Comparison of ENCODE assay signal across 8 mouse cellular contexts in genomic region chr2:38378849-38379545, GRCm38 (mm10). TPM values are rescaled to one million over a fixed set of nuclear protein-coding genes. Genes with fewer than 3 reads are reported as not detected.
A peak's percentile ranks its signal among the peaks of the same experiment; 100 is the strongest.
DNase-seq lines count a peak whose midpoint lies in the region; ATAC-seq and TF ChIP-seq lines count a peak whose summit lies in the region.
"Had no signal": no experiment of that assay in that cellular context is flagged by ENCODE, and none has a peak within 500 bp of the region (broad histone marks: within the 10 kb centered on the region; RNA-seq: fewer than 3 reads in every experiment).

No protein-coding gene starts in this region.

- peak; percentile 23 for ATAC-seq in granulocyte monocyte progenitor cell, adult 5-6 weeks (replicated peaks; ENCODE audit: poor library complexity, severe bottlenecking)
- no peak for ATAC-seq in midbrain, embryonic 11.5 days (ENCODE audit: low FRiP score)

- peak overlapping the region; percentile 45 for H3K4me3 ChIP-seq in left cerebral cortex, adult 2 months
- H3K4me3 ChIP-seq in midbrain, embryonic 11.5 days (ENCODE audit: low read depth, low read length) = peak overlapping the region; percentile 9; the same call in 1 of the 2 replicates
- H3K4me3 ChIP-seq: myocyte had no signal

- peak overlapping the region; percentile 31 for H3K4me2 ChIP-seq in midbrain, embryonic 11.5 days

- intact Hi-C loops in left cerebral cortex, adult 2 months (cut with DNase I) = loop anchor here (5.0 kb wide), 1 partner anchor 562 kb away; no protein-coding TSS in a partner anchor

- peak in 1 of 2 experiments; percentile 43 for DNase-seq in left cerebral cortex, adult 2 months (ENCODE audit: extremely low spot score in 1 of 2, low spot score in 2 of 2)
- DNase-seq in left cerebral cortex, adult 8-10 months (ENCODE audit: low spot score in 2 of 2) = no peak
- peak; percentile 86 for DNase-seq in cerebellum, adult 9-10 months
- DNase-seq in midbrain, embryonic 11.5 days (ENCODE audit: low spot score, missing footprints) = no peak
- DNase-seq in thymus, postnatal 10 days (ENCODE audit: low spot score in 2 of 2) = no peak
- DNase-seq in lung, postnatal 14 days = no peak

- WGBS in midbrain, embryonic 11.5 days = 4% methylated on average over 29 of the region's 29 CpGs

- no peaks in the 10 kb centered on the region for H3K9me3 ChIP-seq in midbrain, embryonic 11.5 days (ENCODE audit: control insufficient read depth, low read length)

- H3K27ac ChIP-seq in left cerebral cortex, adult 2 months = peak overlapping the region; percentile 54; the same call in 1 of the 2 replicates
- H3K27ac ChIP-seq in midbrain, embryonic 11.5 days (ENCODE audit: low read depth, low read length) = no peak overlapping the region

- H3K27me3 ChIP-seq in midbrain, embryonic 11.5 days (ENCODE audit: control insufficient read depth, insufficient read depth, low read length) = peaks cover 62% of the 10 kb centered on the region

- H3K4me1 ChIP-seq in midbrain, embryonic 11.5 days (ENCODE audit: control insufficient read depth, insufficient read depth, low read length) = no peaks in the 10 kb centered on the region; the same call in 1 of the 2 replicates

- TF ChIP-seq CTCF in left cerebral cortex, adult 2 months (IDR thresholded peaks at IDR 0.05) = no peak

- H3K9ac ChIP-seq in midbrain, embryonic 11.5 days (ENCODE audit: low read length) = peak overlapping the region; percentile 40; the same call in 1 of the 2 replicates

- H3K36me3 ChIP-seq in midbrain, embryonic 11.5 days (ENCODE audit: control insufficient read depth, insufficient read depth, low read length) = no peaks in the 10 kb centered on the region

RNA-seq across cellular contexts. Expression of gene Lhx2, which starts 39.9 kb away (rescaled TPM):
- 10 to 100 TPM; 83.9 to 88.2 TPM for total RNA-seq in left cerebral cortex, adult 2 months (2021)
- total RNA-seq in left cerebral cortex, adult 8-10 months (2022) = 10 to 100 TPM; 55.7 to 61.8 (median 58.4) TPM
- not detected in 2 replicates for total RNA-seq in granulocyte monocyte progenitor cell, adult 5-6 weeks (2014; fragmentation: Nextera tagmentation)
- not detected in 2 replicates for total RNA-seq in granulocyte monocyte progenitor cell, adult 5-6 weeks (2017)
- polyA plus RNA-seq in midbrain, embryonic 11.5 days (2014; fragmentation: Nextera tagmentation; extraction: Ambion mirVana) = 55.5 and 61.5 TPM in 2 replicates

Comparison
In these comparisons a context has a peak if more than half of its experiments do, and no peak if none do; other contexts are left out.
1. RNA of gene Lhx2, which starts 39.9 kb away (total RNA-seq): 83.9 to 88.2 TPM in left cerebral cortex, adult 2 months and 55.7 to 61.8 TPM in left cerebral cortex, adult 8-10 months; not detected in granulocyte monocyte progenitor cell, adult 5-6 weeks; every median in the first group is over 10 times any median in the second.